Mouse (Mus musculus) liver, embryonic 11.5 days (tissue): Measurements from ENCODE around the gene Snrnp200. TPM values are rescaled to one million over a fixed set of nuclear protein-coding genes. Genes with fewer than 3 reads are reported as not detected.

Source experiments
- ATAC-seq: fragments of 200-750 bp; cut with Nextera tagmentation; replicated peaks from 2 replicates; pipeline ENCODE4 v1.8.0; 2017; ENCODE audit warnings: moderate number of reproducible peaks, mild to moderate bottlenecking, moderate TSS enrichment, moderate library complexity; ENCODE audit not compliant: low FRiP score
- DNase-seq: peaks from one replicate; pipeline ENCODE4 v3.0.0-alpha.2; 2017; ENCODE audit warnings: low spot score
- H3K27ac ChIP-seq: fragments of 300-500 bp; sonication (generic); 2 replicates; pipeline ENCODE4 v1.5.1; 2014; ENCODE audit warnings: mild to moderate bottlenecking, low read depth, low read length, control low read depth
- H3K27me3 ChIP-seq: fragments of 300-500 bp; sonication (generic); replicated peaks from 2 replicates; pipeline ENCODE4 v1.6.1; 2014; ENCODE audit warnings: low read length, mixed read lengths; ENCODE audit not compliant: control insufficient read depth, insufficient read depth
- H3K36me3 ChIP-seq: fragments of 300-500 bp; sonication (generic); 2 replicates; pipeline ENCODE4 v1.6.1; 2014; ENCODE audit warnings: mild to moderate bottlenecking, low read length, moderate library complexity, mixed read lengths; ENCODE audit not compliant: control insufficient read depth, insufficient read depth
- H3K4me1 ChIP-seq: fragments of 300-500 bp; sonication (generic); replicated peaks from 2 replicates; pipeline ENCODE4 v1.6.1; 2014; ENCODE audit warnings: low read length, mixed read lengths; ENCODE audit not compliant: control insufficient read depth, insufficient read depth
- H3K4me2 ChIP-seq: fragments of 300-500 bp; sonication (generic); 2 replicates; pipeline ENCODE4 v1.6.1; 2014; ENCODE audit warnings: mild to moderate bottlenecking, control low read depth, moderate library complexity
- H3K4me3 ChIP-seq: fragments of 300-500 bp; sonication (generic); 2 replicates; pipeline ENCODE4 v1.5.1; 2014; ENCODE audit warnings: low read depth, low read length, control low read depth
- H3K9ac ChIP-seq: fragments of 300-500 bp; sonication (generic); 2 replicates; pipeline ENCODE4 v1.6.1; 2014; ENCODE audit warnings: low read depth, low read length, control low read depth
- H3K9me3 ChIP-seq: fragments of 300-500 bp; sonication (generic); 2 replicates; pipeline ENCODE4 v1.6.1; 2016; ENCODE audit warnings: low read length, inconsistent platforms, mixed read lengths; ENCODE audit not compliant: control insufficient read depth
- WGBS: fragments of 180-500 bp; shearing (Covaris S2); extraction: QIAGEN DNeasy Blood & Tissue Kit; methylation state at CpG from one replicate; pipeline ENCODE4 v1.1.7; 2014; 5-methylcytosine and 5-hydroxymethylcytosine counted together
- polyA plus RNA-seq: library from polyadenylated mRNA; unstranded; fragments of >200 nt; fragmentation: Nextera tagmentation; extraction: Ambion mirVana; gene quantifications from 2 replicates; pipeline ENCODE4 v1.2.1, GENCODE M21; 2014

The Snrnp200 gene
- polyA plus RNA-seq, 1 experiment from 2014 or later: 75.3 TPM

- ATAC-seq (no peak; the same call in 1 of the 2 replicates), DNase-seq (no peak)
- Histone ChIP-seq H3K36me3 (peaks cover 24% of the 10 kb centered on the region), H3K9me3 (no peaks in the 10 kb centered on the region), H3K4me1 (peaks cover 6% of the 10 kb centered on the region; the same call in 1 of the 2 replicates), H3K27ac (peak overlapping the region; percentile 65), H3K4me3 (peak overlapping the region; percentile 94), H3K27me3 (no peaks in the 10 kb centered on the region), H3K9ac (peak overlapping the region; percentile 86), H3K4me2 (peak overlapping the region; percentile 84)
- 0% methylated on average over 17 of the region's 17 CpGs for WGBS
Observed at GRCm38 (mm10) chr2:127208452-127208769, 225 bp downstream of the Snrnp200 start.

- H3K4me1 ChIP-seq: peaks cover 6% of the 10 kb centered on the region; the same call in 1 of the 2 replicates
- no peaks in the 10 kb centered on the region for H3K27me3 ChIP-seq
- 90% methylated on average over 11 of the region's 11 CpGs for WGBS
- H3K9ac ChIP-seq: no peak overlapping the region
- no peak overlapping the region for H3K4me3 ChIP-seq
- peaks cover 39% of the 10 kb centered on the region for H3K36me3 ChIP-seq
- no peaks in the 10 kb centered on the region for H3K9me3 ChIP-seq
- DNase-seq (no peak), ATAC-seq (no peak)
- no peak overlapping the region for H3K27ac ChIP-seq
- no peak overlapping the region for H3K4me2 ChIP-seq
Observed at GRCm38 (mm10) chr2:127210701-127211100, 2.5 kb downstream of the Snrnp200 start.

GRCm38 (mm10) chr2:127217746-127218145 lies 9.6 kb downstream of the Snrnp200 start:
- Histone ChIP-seq H3K27me3 (no peaks in the 10 kb centered on the region), H3K36me3 (peaks cover 63% of the 10 kb centered on the region), H3K9me3 (no peaks in the 10 kb centered on the region), H3K4me2 (no peak overlapping the region), H3K4me3 (no peak overlapping the region), H3K27ac (no peak overlapping the region), H3K4me1 (no peaks in the 10 kb centered on the region), H3K9ac (no peak overlapping the region)
- 95% methylated on average over 5 of the region's 5 CpGs for WGBS
- ATAC-seq (no peak), DNase-seq (no peak)

DNA sequence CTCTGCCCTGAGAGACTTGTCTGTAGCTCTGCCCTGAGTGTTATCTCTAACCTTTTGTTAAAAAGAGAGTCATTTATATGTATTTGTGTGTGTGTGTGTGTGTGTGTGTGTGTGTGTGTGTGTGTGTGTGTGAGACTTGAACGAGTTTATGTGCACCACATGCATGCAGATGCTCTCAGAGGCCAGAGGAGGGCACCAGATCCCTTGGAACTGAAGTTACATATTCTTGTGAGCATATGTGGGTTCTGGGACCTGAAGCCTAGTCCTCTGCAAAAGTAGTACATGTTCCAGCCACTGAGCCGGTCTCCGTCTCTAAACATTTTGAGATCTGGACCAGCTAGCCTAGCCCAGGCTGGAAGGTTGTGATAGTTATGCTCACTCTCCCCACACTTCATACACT lies 17.1 kb downstream of the Snrnp200 start:
- Histone ChIP-seq H3K27me3 (no peaks in the 10 kb centered on the region), H3K36me3 (peaks cover 80% of the 10 kb centered on the region), H3K9me3 (no peaks in the 10 kb centered on the region), H3K27ac (no peak overlapping the region), H3K9ac (no peak overlapping the region), H3K4me3 (no peak overlapping the region), H3K4me2 (no peak overlapping the region), H3K4me1 (no peaks in the 10 kb centered on the region)
- DNase-seq: no peak
- 93% methylated on average over 3 of the region's 3 CpGs for WGBS
- ATAC-seq: no peak

- H3K4me1 ChIP-seq: no peaks in the 10 kb centered on the region
- 90% methylated on average over 11 of the region's 11 CpGs for WGBS
- H3K27me3 ChIP-seq: no peaks in the 10 kb centered on the region
- H3K36me3 ChIP-seq: peaks cover 60% of the 10 kb centered on the region
- H3K27ac ChIP-seq: no peak overlapping the region
- DNase-seq (no peak), ATAC-seq (no peak)
- no peak overlapping the region for H3K4me3 ChIP-seq
- H3K4me2 ChIP-seq: no peak overlapping the region
- H3K9me3 ChIP-seq: no peaks in the 10 kb centered on the region
- no peak overlapping the region for H3K9ac ChIP-seq
Observed at GRCm38 (mm10) chr2:127237897-127238610, 29.9 kb downstream of the Snrnp200 start.

- no peak for ATAC-seq
Observed at GRCm38 (mm10) chr2:127240065-127240464, 31.9 kb downstream of the Snrnp200 start.

DNA sequence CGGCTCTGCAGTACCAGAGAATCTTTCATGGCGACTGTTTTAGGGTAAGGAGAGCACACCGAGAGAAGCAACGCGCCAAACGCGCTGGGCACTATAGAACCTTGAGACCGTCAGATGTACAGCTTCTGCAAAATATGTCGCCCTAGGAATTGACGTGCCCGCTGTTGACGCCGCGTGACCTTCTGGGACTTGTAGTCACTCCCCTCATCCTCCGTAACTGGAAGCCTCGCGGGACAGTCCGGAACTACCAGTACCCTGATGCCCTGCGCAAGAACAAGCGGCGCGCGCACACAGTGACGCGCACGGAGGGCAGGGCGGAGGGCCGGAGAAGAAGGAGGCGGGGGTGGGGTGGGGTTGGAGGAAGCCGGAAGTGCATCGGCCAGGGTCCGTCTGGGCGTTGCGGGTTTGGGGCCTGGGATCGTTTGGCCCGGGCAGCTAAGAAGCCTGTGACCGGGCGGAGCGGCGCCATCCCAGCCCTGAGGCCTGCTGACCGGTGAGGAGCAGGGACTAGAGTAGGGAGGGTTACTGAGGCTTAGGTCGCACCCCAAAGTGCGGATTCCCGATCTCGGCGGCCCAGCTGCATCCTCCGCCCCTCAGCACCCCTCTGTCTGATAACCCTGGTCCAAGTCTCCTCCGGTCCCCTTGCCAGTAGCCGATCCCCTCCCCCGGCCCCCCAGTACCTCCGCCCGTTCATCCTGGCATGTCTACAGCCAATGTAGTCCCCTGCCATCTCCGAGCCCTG lies 39.6 kb downstream of the Snrnp200 start, which contains the start of the genes Ciao1 and Tmem127:
Ciao1 (minus strand) TSS at position 225 of the 742 bp plus-strand sequence.
Tmem127 (plus strand) TSS at position 317 of the 742 bp plus-strand sequence.
- H3K9ac ChIP-seq: peak within 1 kb of the TSS; percentile 87
- H3K36me3 ChIP-seq: peaks cover 10% of the 10 kb centered on the region
- H3K4me3 ChIP-seq: peak within 1 kb of the TSS; percentile 87
- ATAC-seq: peak; percentile 97
- WGBS: under 1% methylated on average over 53 of the region's 53 CpGs
- peak; percentile 95 for DNase-seq
- H3K27ac ChIP-seq: peak within 1 kb of the TSS; percentile 83
- H3K4me1 ChIP-seq: peaks cover 20% of the 10 kb centered on the region
- H3K4me2 ChIP-seq: peak within 1 kb of the TSS; percentile 98
- H3K27me3 ChIP-seq: no peaks in the 10 kb centered on the region
- H3K9me3 ChIP-seq: no peaks in the 10 kb centered on the region

More at GRCm38 (mm10) chr2:127240065-127240464, 31.9 kb downstream of the Snrnp200 start:
- Histone ChIP-seq H3K36me3 (peaks cover 53% of the 10 kb centered on the region), H3K27ac (no peak overlapping the region), H3K9ac (no peak overlapping the region), H3K4me1 (no peaks in the 10 kb centered on the region), H3K4me2 (no peak overlapping the region), H3K9me3 (no peaks in the 10 kb centered on the region), H3K4me3 (no peak overlapping the region), H3K27me3 (no peaks in the 10 kb centered on the region)
- DNase-seq: no peak
- 89% methylated on average over 2 of the region's 2 CpGs for WGBS

GRCm38 (mm10) chr2:127248334-127249004 lies 40.3 kb downstream of the Snrnp200 start:
- no peaks in the 10 kb centered on the region for H3K27me3 ChIP-seq
- H3K4me3 ChIP-seq: peak overlapping the region; percentile 87
- peak overlapping the region; percentile 87 for H3K9ac ChIP-seq
- no peaks in the 10 kb centered on the region for H3K9me3 ChIP-seq
- peaks cover 8% of the 10 kb centered on the region for H3K36me3 ChIP-seq
- DNase-seq (peak; percentile 65), ATAC-seq (peak; percentile 61)
- H3K4me2 ChIP-seq: peak overlapping the region; percentile 98
- peaks cover 20% of the 10 kb centered on the region for H3K4me1 ChIP-seq
- H3K27ac ChIP-seq: peak overlapping the region; percentile 83
- WGBS: under 1% methylated on average over 39 of the region's 39 CpGs
